Mouse (Mus musculus) lung, adult 2 months (tissue): ENCODE data around the gene Gtf2i. TPM values are rescaled to one million over a fixed set of nuclear protein-coding genes. Genes with fewer than 3 reads are reported as not detected.
"Not testable (repeated sequence)": the region's sequence is repeated elsewhere in the genome, so short reads cannot be mapped to it uniquely, and the experiment has no call there.

ENCODE experiments used
- DNase-seq: peaks from one replicate; pipeline ENCODE4 v3.0.0; 2022
- H3K4me1 ChIP-seq: fragments of 200-500 bp; 2 replicates; pipeline ENCODE4 v1.6.1; 2011; ENCODE audit warnings: low read length; ENCODE audit not compliant: control insufficient read depth, insufficient read depth
- H3K4me3 ChIP-seq: fragments of 200-500 bp; replicated peaks from 2 replicates; pipeline ENCODE3; 2011; ENCODE audit warnings: low read depth, mild to moderate bottlenecking, control low read depth, low read length; ENCODE audit errors: extremely low read depth
- CTCF ChIP-seq: fragments of 200-500 bp; IDR thresholded peaks from 2 replicates; pipeline ENCODE4 v1.5.1; 2011; ENCODE audit warnings: mild to moderate bottlenecking, low read length, control low read depth; ENCODE audit not compliant: insufficient read depth
- POLR2A ChIP-seq: fragments of 200-500 bp; IDR thresholded peaks from 2 replicates; pipeline ENCODE4 v1.6.1; 2011; ENCODE audit warnings: low read depth, mild to moderate bottlenecking, control low read depth, low read length, borderline replicate concordance; ENCODE audit errors: extremely low read depth
- WGBS: fragments of 180-500 bp; shearing (Covaris S2); methylation state at CpG from one replicate; pipeline ENCODE4 v1.1.7; 2018; 5-methylcytosine and 5-hydroxymethylcytosine counted together
- polyA plus RNA-seq: library from polyadenylated mRNA; depleted of rRNA; stranded (reverse); fragments of >200 nt; gene quantifications from 2 replicates; pipeline ENCODE4 v1.2.3, GENCODE M21; 2012

The Gtf2i gene
- polyA plus RNA-seq, 1 experiment = 79.5 TPM

GRCm38 (mm10) chr5:134342503-134343205 lies 28.1 kb upstream of the Gtf2i start:
- no peak for TF ChIP-seq POLR2A
- no peak for TF ChIP-seq CTCF
- DNase-seq = no peak
- WGBS = 35% methylated on average over 18 of the region's 18 CpGs
- Histone ChIP-seq H3K4me1 (no peaks in the 10 kb centered on the region), H3K4me3 (no peak overlapping the region)

GRCm38 (mm10) chr5:134341721-134342120 lies 27.2 kb upstream of the Gtf2i start:
- DNase-seq = no peak
- TF ChIP-seq POLR2A = no peak
- TF ChIP-seq CTCF = no peak
- H3K4me1 ChIP-seq = no peaks in the 10 kb centered on the region
- WGBS = 92% methylated on average over 5 of the region's 5 CpGs
- no peak overlapping the region for H3K4me3 ChIP-seq

- no peak for TF ChIP-seq CTCF
- no peak for TF ChIP-seq POLR2A
- DNase-seq = no peak
- no peak overlapping the region for H3K4me3 ChIP-seq
- no peaks in the 10 kb centered on the region for H3K4me1 ChIP-seq
- 52% methylated on average over 10 of the region's 10 CpGs for WGBS
These were observed 26.8 kb upstream of the Gtf2i start for GRCm38 (mm10) chr5:134341321-134341720.

- Histone ChIP-seq H3K4me3 (no peak overlapping the region), H3K4me1 (no peaks in the 10 kb centered on the region)
- TF ChIP-seq POLR2A (no peak), CTCF (no peak)
- no peak for DNase-seq
- WGBS = 30% methylated on average over 6 of the region's 6 CpGs
These were observed 25.6 kb upstream of the Gtf2i start for GRCm38 (mm10) chr5:134340101-134340522.

- 80% methylated on average over 2 of the region's 2 CpGs for WGBS
- not testable (repeated sequence) for H3K4me1 ChIP-seq, H3K4me3 ChIP-seq, DNase-seq
These were observed 22.5 kb upstream of the Gtf2i start for GRCm38 (mm10) chr5:134337012-134337411.

GRCm38 (mm10) chr5:134332743-134333142 lies 18.2 kb upstream of the Gtf2i start:
- no peaks in the 10 kb centered on the region; the same call in 1 of the 2 replicates for H3K4me1 ChIP-seq
- no peak for DNase-seq
- H3K4me3 ChIP-seq = no peak overlapping the region
- WGBS = 57% methylated on average over 8 of the region's 8 CpGs
- TF ChIP-seq POLR2A (no peak), CTCF (no peak)

GRCm38 (mm10) chr5:134330082-134330481 lies 15.5 kb upstream of the Gtf2i start:
- H3K4me3 ChIP-seq = no peak overlapping the region
- no peaks in the 10 kb centered on the region; the same call in 1 of the 2 replicates for H3K4me1 ChIP-seq
- no peak for DNase-seq
- no peak for TF ChIP-seq POLR2A
- no peak for TF ChIP-seq CTCF
- 76% methylated on average over 2 of the region's 2 CpGs for WGBS

GRCm38 (mm10) chr5:134329311-134329710 lies 14.8 kb upstream of the Gtf2i start:
- no peak for TF ChIP-seq POLR2A
- no peak for TF ChIP-seq CTCF
- WGBS = 45% methylated on average over 4 of the region's 4 CpGs
- Histone ChIP-seq H3K4me3 (no peak overlapping the region), H3K4me1 (no peaks in the 10 kb centered on the region; the same call in 1 of the 2 replicates)
- DNase-seq = no peak

- H3K4me3 ChIP-seq = no peak overlapping the region
- DNase-seq = no peak
- no peaks in the 10 kb centered on the region; the same call in 1 of the 2 replicates for H3K4me1 ChIP-seq
- TF ChIP-seq CTCF (no peak), POLR2A (no peak)
- WGBS = 76% methylated on average over 6 of the region's 6 CpGs
These were observed 14.0 kb upstream of the Gtf2i start for GRCm38 (mm10) chr5:134328482-134329001.
